Mouse (Mus musculus): ENCODE measurements at regions not wholly inside any gene's neighbourhood (a gene's known extent, or its start where the extent isn't known, plus 50 kb on each side); places are given as distances from the start of the nearest gene placed in this dataset.
A peak's percentile ranks its signal among the peaks of the same experiment; 100 is the strongest.
"Not testable (repeated sequence)": the region's sequence is repeated elsewhere in the genome, so short reads cannot be mapped to it uniquely, and the experiment has no call there.

- peak; percentile 48 for DNase-seq
These were observed 482.5 kb upstream of the Snrpn start for GRCm38 (mm10) chr7:60622271-60623249.

GRCm38 (mm10) chr7:60617070-60617674, 477.2 kb upstream of the Snrpn start:
- not testable (repeated sequence) for DNase-seq
